Comparison of ENCODE assay signal across 8 mouse cellular contexts in genomic region chr12:112873452-112874190, GRCm38 (mm10). TPM values are rescaled to one million over a fixed set of nuclear protein-coding genes. Genes with fewer than 3 reads are reported as not detected.
DNase-seq lines count a peak whose midpoint lies in the region; ATAC-seq and TF ChIP-seq lines count a peak whose summit lies in the region.

No protein-coding gene starts in this region.

- no peaks in the 10 kb centered on the region for H3K9me3 ChIP-seq in liver, embryonic 14.5 days (ENCODE audit: control insufficient read depth, low read length)
- H3K9me3 ChIP-seq in neural tube, embryonic 14.5 days (ENCODE audit: control insufficient read depth, low read length) = no peaks in the 10 kb centered on the region

- peak; percentile 64; the same call in 1 of the 2 replicates for TF ChIP-seq CTCF in testis, adult 2 months (IDR thresholded peaks at IDR 0.05; ENCODE audit: control insufficient read depth, insufficient read depth, insufficient replicate concordance, low read depth, low read length)
- TF ChIP-seq CTCF in liver, embryonic 14.5 days (IDR thresholded peaks at IDR 0.05; ENCODE audit: low read depth) = peak; percentile 91

- no peak for ATAC-seq in liver, embryonic 14.5 days (ENCODE audit: insufficient read depth)
- peak; percentile 19; the same call in 1 of the 2 replicates for ATAC-seq in neural tube, embryonic 14.5 days (ENCODE audit: low read depth)

- no peak overlapping the region for H3K27ac ChIP-seq in testis, adult 2 months (ENCODE audit: control insufficient read depth, insufficient read depth, low read depth, low read length)
- H3K27ac ChIP-seq in liver, embryonic 14.5 days = no peak overlapping the region
- no peak overlapping the region for H3K27ac ChIP-seq in neural tube, embryonic 14.5 days (ENCODE audit: low read depth, low read length)

- TF ChIP-seq POLR2A in testis, adult 2 months (IDR thresholded peaks at IDR 0.05; ENCODE audit: control insufficient read depth, low read depth, low read length) = no peak

- no peaks in the 10 kb centered on the region for H3K36me3 ChIP-seq in testis, adult 2 months (ENCODE audit: control insufficient read depth, insufficient read depth, low read length)
- no peaks in the 10 kb centered on the region for H3K36me3 ChIP-seq in liver, embryonic 14.5 days (replicated peaks; ENCODE audit: control insufficient read depth, insufficient read depth, low read depth)
- no peaks in the 10 kb centered on the region for H3K36me3 ChIP-seq in neural tube, embryonic 14.5 days (ENCODE audit: control insufficient read depth, insufficient read depth, low read length)

- H3K9ac ChIP-seq in liver, embryonic 14.5 days (replicated peaks) = no peak overlapping the region
- H3K9ac ChIP-seq in neural tube, embryonic 14.5 days (replicated peaks; ENCODE audit: low read depth, low read length) = 0 out of 2 replicates have a peak overlapping the region, but pooled peaks have one; percentile 12

- no peak for TF ChIP-seq EP300 in liver, embryonic 14.5 days (IDR thresholded peaks at IDR 0.05; ENCODE audit: low read depth)

- H3K4me3 ChIP-seq in testis, adult 2 months (ENCODE audit: control insufficient read depth, low read depth, low read length) = peak overlapping the region; percentile 79
- no peak overlapping the region for H3K4me3 ChIP-seq in liver, embryonic 14.5 days (ENCODE audit: insufficient read depth in 1 of 2, low read depth in 2 of 2, low read length in 2 of 2)
- H3K4me3 ChIP-seq in neural tube, embryonic 14.5 days (ENCODE audit: low read depth, low read length) = peak overlapping the region; percentile 24

- H3K4me1 ChIP-seq in testis, adult 2 months (ENCODE audit: control insufficient read depth, insufficient read depth, low read length) = peaks cover 21% of the 10 kb centered on the region
- H3K4me1 ChIP-seq in liver, embryonic 14.5 days (replicated peaks; ENCODE audit: control insufficient read depth in 2 of 2, insufficient read depth in 2 of 2, low read length in 1 of 2) = peaks cover 3 to 5% of the 10 kb centered on the region in 2 experiments; a peak in 3 of 4 replicates
- peaks cover 5% of the 10 kb centered on the region for H3K4me1 ChIP-seq in neural tube, embryonic 14.5 days (ENCODE audit: control insufficient read depth, insufficient read depth, low read length)

- no peak for DNase-seq in testis, postnatal 14 days (ENCODE audit: low spot score)
- peak; percentile 53 to 70 for DNase-seq in cerebellum, postnatal 25 days
- DNase-seq in frontal cortex, postnatal 36 days (ENCODE audit: low spot score in 2 of 2) = peak; percentile 42 to 59
- DNase-seq in kidney, adult 9 months = peak; percentile 66
- DNase-seq in liver, embryonic 14.5 days (ENCODE audit: low read depth in 3 of 3, low spot score in 3 of 3) = no peak
- DNase-seq in thymus, postnatal 4 days = peak; percentile 88

- no peak overlapping the region for H3K4me2 ChIP-seq in liver, embryonic 14.5 days (ENCODE audit: low read depth)
- H3K4me2 ChIP-seq in neural tube, embryonic 14.5 days (ENCODE audit: low read depth, low read length) = peak overlapping the region; percentile 41; the same call in 1 of the 2 replicates

- H3K27me3 ChIP-seq in testis, adult 2 months (ENCODE audit: control insufficient read depth, insufficient read depth, low read length) = peaks cover 2% of the 10 kb centered on the region; the same call in 1 of the 2 replicates
- peaks cover 49% of the 10 kb centered on the region for H3K27me3 ChIP-seq in liver, embryonic 14.5 days (ENCODE audit: control insufficient read depth, insufficient read depth, low read length)
- H3K27me3 ChIP-seq in neural tube, embryonic 14.5 days (ENCODE audit: control insufficient read depth, insufficient read depth, low read length) = peaks cover 45% of the 10 kb centered on the region

- 18% methylated on average over 18 of the region's 18 CpGs for WGBS in liver, embryonic 14.5 days (ENCODE audit: insufficient replicate concordance)
- WGBS in neural tube, embryonic 14.5 days = 22% methylated on average over 18 of the region's 18 CpGs

RNA-seq across cellular contexts. Expression of gene Gpr132, which starts 5.6 kb away (rescaled TPM):
- polyA plus RNA-seq in testis, adult 2 months (2012; rRNA removed) = 1.7 and 1.9 TPM in 2 replicates
- polyA plus RNA-seq in liver, embryonic 14.5 days (2012; rRNA removed) = 0.30 and 0.51 TPM in 2 replicates
- polyA plus RNA-seq in liver, embryonic 14.5 days (2014; fragmentation: Nextera tagmentation; extraction: Ambion mirVana) = 0.16 and 0.27 TPM in 2 replicates
- 0.10 TPM in 1 of 2 replicates, not detected in the other for polyA plus RNA-seq in neural tube, embryonic 14.5 days (2014; fragmentation: Nextera tagmentation; extraction: Ambion mirVana)

RNA-seq across cellular contexts. Expression of gene Cdca4, which starts 44.4 kb away (rescaled TPM):
- 23.7 and 23.9 TPM in 2 replicates for polyA plus RNA-seq in testis, adult 2 months (2012; rRNA removed)
- 34.1 and 39.9 TPM in 2 replicates for polyA plus RNA-seq in liver, embryonic 14.5 days (2012; rRNA removed)
- polyA plus RNA-seq in liver, embryonic 14.5 days (2014; fragmentation: Nextera tagmentation; extraction: Ambion mirVana) = 61.3 and 66.9 TPM in 2 replicates
- 33.6 and 37.5 TPM in 2 replicates for polyA plus RNA-seq in neural tube, embryonic 14.5 days (2014; fragmentation: Nextera tagmentation; extraction: Ambion mirVana)

RNA-seq across cellular contexts. Expression of gene Jag2, which starts 56.0 kb away (rescaled TPM):
- 9.4 and 10.9 TPM in 2 replicates for polyA plus RNA-seq in testis, adult 2 months (2012; rRNA removed)
- polyA plus RNA-seq in liver, embryonic 14.5 days (2012; rRNA removed) = 0.41 and 0.51 TPM in 2 replicates
- 0.09 and 0.11 TPM in 2 replicates for polyA plus RNA-seq in liver, embryonic 14.5 days (2014; fragmentation: Nextera tagmentation; extraction: Ambion mirVana)
- 14.0 and 17.2 TPM in 2 replicates for polyA plus RNA-seq in neural tube, embryonic 14.5 days (2014; fragmentation: Nextera tagmentation; extraction: Ambion mirVana)

Comparison
In these comparisons a context has a peak if more than half of its experiments do, and no peak if none do; other contexts are left out.
1. H3K4me3 ChIP-seq: peak in testis, adult 2 months (single experiment) and neural tube, embryonic 14.5 days (single experiment); none in liver, embryonic 14.5 days (0 of 2).
2. DNase-seq: peak in cerebellum, postnatal 25 days (2 of 2), frontal cortex, postnatal 36 days (2 of 2), kidney, adult 9 months (single experiment) and thymus, postnatal 4 days (single experiment); none in testis, postnatal 14 days (single experiment) and liver, embryonic 14.5 days (0 of 3).